Mouse (Mus musculus) lung, postnatal 0 days (tissue): ENCODE data around the gene Heatr6. TPM values are rescaled to one million over a fixed set of nuclear protein-coding genes. Genes with fewer than 3 reads are reported as not detected.

ENCODE experiments used
- ATAC-seq: fragments of 200-750 bp; cut with Nextera tagmentation; 2 replicates; pipeline ENCODE4 v1.8.0; 2017; ENCODE audit warnings: moderate library complexity
- DNase-seq: peaks from one replicate; pipeline ENCODE4 v3.0.0-alpha.2; 2016; ENCODE audit warnings: low spot score
- H3K27ac ChIP-seq: fragments of 300-500 bp; sonication (generic); 2 replicates; pipeline ENCODE4 v1.5.1; 2014; ENCODE audit warnings: antibody characterized with exemption, mild to moderate bottlenecking, low read length, mixed read lengths
- H3K27me3 ChIP-seq: fragments of 300-500 bp; sonication (generic); replicated peaks from 2 replicates; pipeline ENCODE4 v1.6.1; 2014; ENCODE audit warnings: low read length, mixed read lengths; ENCODE audit not compliant: insufficient read depth
- H3K36me3 ChIP-seq: fragments of 300-500 bp; sonication (generic); 2 replicates; pipeline ENCODE4 v1.6.1; 2014; ENCODE audit warnings: low read length, mixed read lengths; ENCODE audit not compliant: insufficient read depth
- H3K4me1 ChIP-seq: fragments of 300-500 bp; sonication (generic); 2 replicates; pipeline ENCODE4 v1.6.1; 2014; ENCODE audit warnings: antibody characterized with exemption, low read depth, low read length, mixed read lengths; ENCODE audit not compliant: insufficient read depth
- H3K4me2 ChIP-seq: fragments of 300-500 bp; sonication (generic); replicated peaks from 2 replicates; pipeline ENCODE4 v1.6.1; 2014; ENCODE audit warnings: low read depth, mild to moderate bottlenecking, low read length, moderate library complexity, mixed read lengths
- H3K4me3 ChIP-seq: fragments of 300-500 bp; sonication (generic); 2 replicates; pipeline ENCODE4 v1.5.1; 2014; ENCODE audit warnings: low read depth, low read length
- H3K9ac ChIP-seq: fragments of 300-500 bp; sonication (generic); replicated peaks from 2 replicates; pipeline ENCODE4 v1.6.1; 2014; ENCODE audit warnings: low read depth, mild to moderate bottlenecking
- H3K9me3 ChIP-seq: fragments of 300-500 bp; sonication (generic); 2 replicates; pipeline ENCODE4 v1.6.1; 2016; ENCODE audit warnings: low read length, mixed read lengths
- CTCF ChIP-seq: IDR thresholded peaks from 2 replicates; pipeline ENCODE4 v1.5.1; 2016; ENCODE audit warnings: antibody characterized with exemption, mild to moderate bottlenecking
- EP300 ChIP-seq: IDR thresholded peaks from 2 replicates; pipeline ENCODE4 v1.6.1; 2016; ENCODE audit warnings: antibody characterized with exemption, mild to moderate bottlenecking, control low read depth
- WGBS: fragments of 180-500 bp; shearing (Covaris S2); extraction: QIAGEN DNeasy Blood & Tissue Kit; methylation state at CpG from one replicate; pipeline ENCODE4 v1.1.7; 2014; 5-methylcytosine and 5-hydroxymethylcytosine counted together
- polyA plus RNA-seq: library from polyadenylated mRNA; unstranded; fragments of >200 nt; fragmentation: Nextera tagmentation; extraction: Ambion mirVana; gene quantifications from 2 replicates; pipeline ENCODE4 v1.2.1, GENCODE M21; 2015

The Heatr6 gene
- polyA plus RNA-seq, 1 experiment from 2014 or later = 11.8 TPM

GRCm38 (mm10) chr11:83791133-83791532 is 37.6 kb downstream of the Heatr6 start:
- no peak overlapping the region for H3K27ac ChIP-seq
- no peaks in the 10 kb centered on the region for H3K27me3 ChIP-seq
- no peaks in the 10 kb centered on the region for H3K9me3 ChIP-seq
- H3K4me1 ChIP-seq = peaks cover 11% of the 10 kb centered on the region; the same call in 1 of the 2 replicates
- WGBS = 50% methylated on average over 4 of the region's 4 CpGs
- no peak overlapping the region for H3K9ac ChIP-seq
- H3K36me3 ChIP-seq = no peaks in the 10 kb centered on the region
- TF ChIP-seq CTCF (no peak), EP300 (no peak)
- no peak overlapping the region for H3K4me3 ChIP-seq
- ATAC-seq (no peak), DNase-seq (no peak)
- H3K4me2 ChIP-seq = no peak overlapping the region

GRCm38 (mm10) chr11:83792316-83792914 is 38.9 kb downstream of the Heatr6 start:
- no peaks in the 10 kb centered on the region for H3K9me3 ChIP-seq
- 0 out of 2 replicates have a peak, but pooled peaks have one; percentile 17 for TF ChIP-seq EP300
- TF ChIP-seq CTCF = no peak
- no peaks in the 10 kb centered on the region for H3K27me3 ChIP-seq
- H3K4me2 ChIP-seq = no peak overlapping the region
- no peak for DNase-seq
- H3K36me3 ChIP-seq = no peaks in the 10 kb centered on the region
- ATAC-seq = peak; percentile 34; the same call in 1 of the 2 replicates
- H3K4me1 ChIP-seq = 0 out of 2 replicates have a peak, but pooled peaks cover 7% of the 10 kb centered on the region
- WGBS = 43% methylated on average over 12 of the region's 12 CpGs
- H3K27ac ChIP-seq = no peak overlapping the region
- no peak overlapping the region for H3K4me3 ChIP-seq
- H3K9ac ChIP-seq = no peak overlapping the region

GRCm38 (mm10) chr11:83793264-83793663 is 39.8 kb downstream of the Heatr6 start:
- Histone ChIP-seq H3K27me3 (no peaks in the 10 kb centered on the region), H3K4me2 (no peak overlapping the region), H3K4me3 (no peak overlapping the region), H3K4me1 (0 out of 2 replicates have a peak, but pooled peaks cover 7% of the 10 kb centered on the region), H3K36me3 (no peaks in the 10 kb centered on the region), H3K9ac (no peak overlapping the region), H3K9me3 (no peaks in the 10 kb centered on the region), H3K27ac (no peak overlapping the region)
- TF ChIP-seq EP300 (no peak), CTCF (no peak)
- ATAC-seq = no peak
- WGBS = 73% methylated on average over 14 of the region's 14 CpGs
- DNase-seq = no peak

GRCm38 (mm10) chr11:83796112-83796511 is 42.6 kb downstream of the Heatr6 start:
- ATAC-seq (no peak), DNase-seq (peak; percentile 16)
- WGBS = 49% methylated on average over 6 of the region's 6 CpGs
- no peak overlapping the region for H3K9ac ChIP-seq
- H3K27me3 ChIP-seq = no peaks in the 10 kb centered on the region
- H3K4me2 ChIP-seq = no peak overlapping the region
- no peak for TF ChIP-seq CTCF
- TF ChIP-seq EP300 = no peak
- no peaks in the 10 kb centered on the region for H3K36me3 ChIP-seq
- no peak overlapping the region for H3K27ac ChIP-seq
- no peaks in the 10 kb centered on the region for H3K9me3 ChIP-seq
- no peak overlapping the region for H3K4me3 ChIP-seq
- H3K4me1 ChIP-seq = no peaks in the 10 kb centered on the region

- Histone ChIP-seq H3K36me3 (no peaks in the 10 kb centered on the region), H3K27me3 (no peaks in the 10 kb centered on the region), H3K4me1 (no peaks in the 10 kb centered on the region), H3K9me3 (no peaks in the 10 kb centered on the region), H3K4me2 (no peak overlapping the region), H3K9ac (no peak overlapping the region), H3K27ac (no peak overlapping the region), H3K4me3 (no peak overlapping the region)
- TF ChIP-seq CTCF = no peak
- TF ChIP-seq EP300 = no peak
- WGBS = 83% methylated on average over 10 of the region's 10 CpGs
- ATAC-seq (no peak), DNase-seq (no peak)
Observed at GRCm38 (mm10) chr11:83796980-83797608, 43.6 kb downstream of the Heatr6 start.

GRCm38 (mm10) chr11:83799871-83800430 is 46.5 kb downstream of the Heatr6 start:
- DNase-seq (no peak), ATAC-seq (no peak)
- Histone ChIP-seq H3K27ac (no peak overlapping the region), H3K4me2 (no peak overlapping the region), H3K4me1 (no peaks in the 10 kb centered on the region), H3K36me3 (no peaks in the 10 kb centered on the region), H3K27me3 (no peaks in the 10 kb centered on the region), H3K9ac (no peak overlapping the region), H3K4me3 (no peak overlapping the region), H3K9me3 (no peaks in the 10 kb centered on the region)
- TF ChIP-seq EP300 (no peak), CTCF (no peak)
- 60% methylated on average over 12 of the region's 12 CpGs for WGBS
